Mouse (Mus musculus): Measurements from ENCODE around the gene Itm2b. TPM values are rescaled to one million over a fixed set of nuclear protein-coding genes. Genes with fewer than 3 reads are reported as not detected.

Gene Itm2b
- polyA plus RNA-seq, 1 experiment = 6,968 TPM

DNA sequence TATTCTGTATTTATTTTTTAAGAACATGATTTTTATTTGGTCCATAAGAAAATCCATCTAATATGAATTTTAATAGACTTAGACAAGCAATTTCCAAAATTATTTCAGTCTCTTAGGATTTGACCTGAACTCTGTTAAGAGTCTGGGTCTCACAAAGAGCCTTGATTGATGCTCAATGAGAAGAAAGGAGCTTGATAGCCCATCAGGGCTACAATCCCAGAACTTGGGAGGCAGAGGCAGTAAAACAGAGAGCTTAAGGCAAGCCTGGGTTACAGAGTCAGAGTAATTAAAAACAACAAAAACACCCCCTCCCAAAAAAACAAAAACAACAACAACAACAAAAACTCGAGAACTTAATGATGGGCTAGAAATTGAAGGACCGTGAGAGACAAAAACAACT, 61.1 kb downstream of the Itm2b start:
- DNase-seq (ENCODE audit: low read depth) = no peak

DNA sequence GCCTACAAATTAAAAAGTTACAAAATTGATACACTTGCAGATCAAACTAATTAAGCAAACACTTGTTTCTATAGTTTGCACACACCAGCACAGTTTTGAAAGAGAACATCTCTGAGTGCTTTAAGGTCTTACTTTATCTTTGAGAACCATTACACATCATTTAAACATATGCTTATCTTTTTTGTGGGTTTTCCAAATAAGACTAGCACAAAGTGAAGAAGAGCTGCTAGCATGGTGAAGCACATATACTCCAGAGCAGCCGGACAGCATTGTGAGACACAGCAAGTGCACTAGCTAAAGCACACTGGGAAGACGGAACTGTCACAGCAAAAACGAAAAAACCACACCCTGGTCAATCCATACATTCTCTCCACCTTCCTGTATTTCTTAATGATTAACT, 62.9 kb downstream of the Itm2b start:
- no peak for DNase-seq (ENCODE audit: low read depth)

DNA sequence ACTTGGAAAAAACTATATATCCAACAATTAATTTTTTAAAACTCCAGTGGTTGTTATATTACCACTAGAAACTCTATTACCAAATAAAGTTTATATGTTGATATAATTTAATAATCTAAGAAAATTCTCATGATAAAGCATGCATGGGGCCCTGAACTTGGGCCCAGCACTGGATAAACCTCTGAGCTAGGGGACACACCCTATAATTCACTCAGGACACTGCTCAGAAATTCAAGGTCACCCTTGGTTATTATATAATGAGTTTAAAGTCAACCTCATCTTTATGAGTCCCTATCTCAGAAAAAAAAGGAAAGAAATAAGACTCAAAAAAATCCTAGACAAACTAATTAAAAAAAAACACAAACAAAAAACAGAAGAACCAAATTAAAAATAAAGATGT, 68.2 kb downstream of the Itm2b start:
- no peak for DNase-seq (ENCODE audit: low read depth)

DNA sequence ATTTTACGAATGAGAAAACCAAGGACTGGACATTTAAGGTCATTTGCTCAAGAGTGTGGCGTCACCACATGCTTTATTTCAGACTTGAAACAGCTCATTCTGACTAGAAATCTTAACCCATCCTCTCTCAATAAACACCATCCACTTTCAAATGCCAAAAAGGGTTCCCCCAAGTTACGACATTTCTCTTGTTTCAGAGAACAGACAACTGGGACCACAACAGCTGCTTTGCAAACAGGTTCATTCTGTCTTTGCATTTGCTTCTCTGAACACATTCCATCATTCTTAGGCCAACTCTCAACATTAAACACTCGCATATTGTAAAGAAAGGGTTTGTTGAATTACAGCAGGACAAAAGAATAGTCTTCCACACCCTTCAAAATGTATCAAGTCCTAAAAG, 71.2 kb downstream of the Itm2b start:
- no peak for DNase-seq (ENCODE audit: low read depth)

DNA sequence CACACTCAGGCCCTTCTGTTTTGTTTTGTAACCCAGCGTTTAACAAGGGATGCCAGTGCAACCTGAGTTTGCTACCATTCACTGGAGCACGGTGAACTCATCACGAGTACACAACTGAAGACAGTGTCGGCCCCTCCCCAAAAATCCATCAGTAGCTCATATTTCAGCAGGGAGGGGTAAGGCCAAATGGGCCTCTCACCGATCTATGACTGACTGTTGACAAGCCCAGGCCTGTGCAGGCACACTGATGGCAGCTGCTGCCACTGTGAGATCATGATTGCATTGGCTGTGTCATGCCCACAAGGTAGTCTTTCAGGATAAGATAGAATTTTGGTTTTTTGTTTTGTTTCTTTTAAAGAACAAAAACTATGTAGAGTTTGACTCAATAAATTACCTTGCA, 71.7 kb downstream of the Itm2b start:
- no peak for DNase-seq (ENCODE audit: low read depth)

DNA sequence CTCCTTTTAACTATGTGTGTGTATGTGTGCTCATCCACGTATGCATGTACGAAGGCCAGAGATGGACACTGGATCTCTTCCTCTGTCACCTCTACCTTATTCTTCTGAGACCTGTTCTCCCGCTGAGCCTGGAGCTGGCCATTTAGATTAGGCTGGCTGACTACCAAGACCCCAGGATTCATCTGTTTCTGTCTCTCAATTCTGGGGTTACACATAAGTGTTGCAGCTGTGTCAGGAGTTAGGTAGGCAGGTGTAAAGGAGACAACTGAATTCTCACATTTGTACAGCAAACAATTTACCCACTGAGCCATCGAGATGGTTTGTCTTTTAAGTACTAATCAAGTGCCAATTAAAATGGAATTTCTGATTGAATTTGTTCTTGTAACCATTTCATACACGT, 72.2 kb downstream of the Itm2b start:
- no peak for DNase-seq (ENCODE audit: low read depth)

Other genes starting within 250 kb of the Itm2b start
- gene Lpar6, start 147.4 kb downstream of the Itm2b start, polyA plus RNA-seq (2012; rRNA removed) = 5.4 and 7.2 TPM in 2 replicates
- 8.8 and 9.9 TPM in 2 replicates for gene Rb1, start 59.5 kb downstream of the Itm2b start, polyA plus RNA-seq (2012; rRNA removed)
- 19.9 and 20.1 TPM in 2 replicates for gene Med4, start 124.7 kb upstream of the Itm2b start, polyA plus RNA-seq (2012; rRNA removed)
- gene Sucla2, start 140.0 kb upstream of the Itm2b start, polyA plus RNA-seq (2012; rRNA removed) = 21.5 and 24.1 TPM in 2 replicates
- gene Nudt15, start 163.0 kb upstream of the Itm2b start, polyA plus RNA-seq (2012; rRNA removed) = 2.0 and 2.3 TPM in 2 replicates